Mouse (Mus musculus): ENCODE measurements around the gene Olfr53.
"Not testable (repeated sequence)": the region's sequence is repeated elsewhere in the genome, so short reads cannot be mapped to it uniquely, and the experiment has no call there.

GRCm38 (mm10) chr7:140600969-140601368, 45.3 kb upstream of the Olfr53 start, which contains the start of gene Olfr46:
- not testable (repeated sequence) for TF ChIP-seq POLR2A (IDR thresholded peaks at IDR 0.05; ENCODE audit: low read depth, low read length); CTCF (conservative IDR thresholded peaks at IDR 0.05; ENCODE audit: insufficient read depth, insufficient read length, low read depth, low read length)
